Mouse (Mus musculus) G1E (cell line): ENCODE measurements around the gene Clk2. TPM values are rescaled to one million over a fixed set of nuclear protein-coding genes. Genes with fewer than 3 reads are reported as not detected.

Experiments used
- ATAC-seq: 2 replicates; pipeline ENCODE4 v1.8.0; 2016; ENCODE audit warnings: mild to moderate bottlenecking; ENCODE audit not compliant: insufficient number of reproducible peaks, poor library complexity, low FRiP score, severe bottlenecking; ENCODE audit errors: extremely low read depth
- DNase-seq: peaks from one replicate; pipeline ENCODE4 v3.0.0; 2012; ENCODE audit warnings: low spot score
- H3K27me3 ChIP-seq: 2 replicates; pipeline ENCODE4 v1.6.1; 2012; ENCODE audit warnings: mild to moderate bottlenecking, low read length, inconsistent platforms; ENCODE audit not compliant: insufficient read depth
- H3K36me3 ChIP-seq: replicated peaks from 2 replicates; pipeline ENCODE3; 2012; ENCODE audit warnings: mild to moderate bottlenecking, inconsistent platforms
- H3K4me1 ChIP-seq: 2 replicates; pipeline ENCODE4 v1.6.1; 2012; ENCODE audit warnings: low read depth, low read length, inconsistent platforms, mixed read lengths; ENCODE audit not compliant: insufficient read depth
- H3K4me3 ChIP-seq: 2 replicates; pipeline ENCODE4 v1.5.1; 2012; ENCODE audit warnings: low read depth, mild to moderate bottlenecking, inconsistent platforms, low read length, moderate library complexity, mixed read lengths
- H3K9me3 ChIP-seq: replicated peaks from 2 replicates; pipeline ENCODE4 v1.6.1; 2012; ENCODE audit warnings: inconsistent platforms
- CTCF ChIP-seq: IDR thresholded peaks from 2 replicates; pipeline ENCODE4 v1.5.1; 2012; ENCODE audit warnings: low read depth, low read length, inconsistent platforms, mixed read lengths
- GATA1 ChIP-seq: IDR thresholded peaks from 2 replicates; pipeline ENCODE4 v1.6.1; 2012; ENCODE audit warnings: borderline replicate concordance, low read length, inconsistent platforms, mixed read lengths
- GATA2 ChIP-seq: IDR thresholded peaks from 2 replicates; pipeline ENCODE4 v1.6.1; 2012; ENCODE audit warnings: low read depth, low read length, inconsistent platforms, borderline replicate concordance
- POLR2AphosphoS5 ChIP-seq: IDR thresholded peaks from 2 replicates; pipeline ENCODE4 v1.6.1; 2012; ENCODE audit warnings: low read depth, low read length, inconsistent platforms; ENCODE audit not compliant: insufficient replicate concordance
- TAL1 ChIP-seq: conservative IDR thresholded peaks from 2 replicates; pipeline ENCODE4 v1.6.1; 2012; ENCODE audit warnings: low read depth, low read length, inconsistent platforms, mixed read lengths
- polyA plus RNA-seq: library from polyadenylated mRNA; stranded (reverse); fragments of >175 nt; gene quantifications from 2 replicates; pipeline ENCODE4 v1.2.3, GENCODE M21; 2012
- total RNA-seq, 2 experiments: library from RNA; stranded (forward) in 1 of 2; stranded (reverse) in 1 of 2; fragments of 200-1000 nt in 1 of 2; fragments of >200 nt in 1 of 2; fragmentation: Nextera tagmentation in 1 of 2; gene quantifications; 2 replicates each; pipeline ENCODE4 v1.2.3; 2014 to 2017

Gene Clk2
- total and polyA plus RNA-seq, 3 experiments: 72.3 to 131 (median 78.9) TPM

DNA sequence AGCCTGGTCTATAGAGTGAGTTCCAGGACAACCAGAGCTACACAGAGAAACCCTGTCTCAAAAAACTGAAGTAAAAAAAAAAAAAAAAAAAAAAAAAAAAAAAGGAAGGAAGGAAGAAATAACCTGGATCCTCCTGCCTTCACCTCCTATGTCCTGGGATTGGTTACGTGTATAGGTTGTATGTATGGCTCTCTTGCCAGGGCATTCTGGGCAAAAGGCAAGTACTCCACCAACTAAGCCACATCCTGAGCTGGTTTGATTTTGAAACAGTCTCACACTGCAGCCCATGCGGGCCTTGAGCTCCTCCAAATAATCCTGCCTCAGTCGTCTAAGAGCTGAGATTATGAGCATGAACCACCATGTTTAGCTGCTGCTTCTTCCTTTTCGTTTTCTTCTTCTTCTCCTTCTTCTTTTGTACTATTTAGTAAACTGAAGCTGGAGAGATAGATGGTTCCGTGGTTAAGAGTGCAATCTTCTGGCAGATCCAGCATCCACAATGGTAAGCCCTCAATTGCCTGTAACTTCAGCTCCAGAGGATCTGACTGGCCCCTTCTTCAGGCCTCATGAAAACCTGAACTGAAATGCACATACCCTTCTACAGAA, 851 bp upstream of the Clk2 start:
- peak overlapping the region; percentile 89 for H3K4me3 ChIP-seq
- no peak for TF ChIP-seq GATA1
- TF ChIP-seq CTCF: no peak
- TF ChIP-seq GATA2: no peak
- no peak for TF ChIP-seq TAL1
- TF ChIP-seq POLR2AphosphoS5: no peak
- H3K27me3 ChIP-seq: peaks cover 8% of the 10 kb centered on the region; the same call in 1 of the 2 replicates
- ATAC-seq (no peak), DNase-seq (no peak)
- no peaks in the 10 kb centered on the region for H3K9me3 ChIP-seq
- H3K4me1 ChIP-seq: peaks cover 57% of the 10 kb centered on the region
- peaks cover 29% of the 10 kb centered on the region for H3K36me3 ChIP-seq

DNA sequence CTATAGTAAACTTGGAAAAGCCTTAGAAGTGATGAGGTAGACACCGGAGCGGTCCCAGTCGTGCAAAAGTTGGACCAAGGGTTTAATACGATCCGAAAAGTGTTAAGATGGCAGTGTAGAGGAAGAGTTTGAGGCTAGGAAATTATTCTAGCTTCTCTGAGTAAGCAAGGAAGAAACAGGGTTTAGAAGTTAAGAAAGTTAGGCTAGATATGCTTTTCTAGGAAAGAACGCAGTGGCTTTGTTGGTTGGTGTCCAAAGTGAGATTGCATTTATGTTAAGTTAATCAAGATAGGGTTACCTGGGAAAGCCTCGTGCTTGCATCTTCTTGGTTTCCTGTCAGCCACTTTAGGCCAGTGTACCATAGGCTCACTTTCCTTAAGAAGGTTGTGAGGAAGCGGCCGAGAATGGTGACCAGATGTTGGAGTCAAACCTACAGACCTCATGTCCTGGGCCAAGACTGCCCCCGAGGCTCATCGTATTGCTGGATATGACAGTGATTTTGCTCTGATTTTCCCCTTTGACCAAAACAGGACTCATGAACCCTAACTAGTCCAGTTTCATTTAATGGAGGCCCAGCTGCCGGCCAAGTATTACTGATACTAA, 774 bp downstream of the Clk2 start:
- no peaks in the 10 kb centered on the region for H3K27me3 ChIP-seq
- peak overlapping the region; percentile 89 for H3K4me3 ChIP-seq
- H3K36me3 ChIP-seq: peaks cover 46% of the 10 kb centered on the region
- ATAC-seq: no peak
- TF ChIP-seq TAL1 (no peak), GATA2 (no peak)
- DNase-seq: no peak
- H3K4me1 ChIP-seq: peaks cover 48% of the 10 kb centered on the region
- no peaks in the 10 kb centered on the region for H3K9me3 ChIP-seq

DNA sequence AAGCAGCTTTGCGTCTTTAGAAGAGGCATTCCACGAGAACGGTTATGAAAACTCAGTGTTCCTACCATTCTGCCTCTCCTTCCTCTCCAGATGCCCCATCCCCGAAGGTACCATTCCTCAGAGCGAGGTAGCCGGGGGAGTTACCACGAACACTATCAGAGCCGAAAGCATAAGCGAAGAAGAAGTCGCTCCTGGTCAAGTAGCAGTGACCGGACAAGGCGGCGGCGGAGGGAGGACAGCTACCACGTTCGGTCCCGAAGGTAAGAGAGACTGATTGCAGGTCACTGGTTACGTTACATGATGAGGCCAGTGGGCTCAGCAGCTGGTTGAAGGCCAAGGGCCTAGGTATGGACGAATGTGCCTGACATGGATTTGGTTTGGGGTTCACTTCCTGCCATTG, 2.4 kb downstream of the Clk2 start:
- TF ChIP-seq GATA1 (no peak), CTCF (no peak), TAL1 (no peak), GATA2 (no peak), POLR2AphosphoS5 (no peak)
- H3K9me3 ChIP-seq: no peaks in the 10 kb centered on the region
- H3K36me3 ChIP-seq: peaks cover 60% of the 10 kb centered on the region
- ATAC-seq (no peak), DNase-seq (no peak)
- H3K27me3 ChIP-seq: no peaks in the 10 kb centered on the region
- H3K4me1 ChIP-seq: peaks cover 45% of the 10 kb centered on the region
- H3K4me3 ChIP-seq: peak overlapping the region; percentile 56; the same call in 1 of the 2 replicates

DNA sequence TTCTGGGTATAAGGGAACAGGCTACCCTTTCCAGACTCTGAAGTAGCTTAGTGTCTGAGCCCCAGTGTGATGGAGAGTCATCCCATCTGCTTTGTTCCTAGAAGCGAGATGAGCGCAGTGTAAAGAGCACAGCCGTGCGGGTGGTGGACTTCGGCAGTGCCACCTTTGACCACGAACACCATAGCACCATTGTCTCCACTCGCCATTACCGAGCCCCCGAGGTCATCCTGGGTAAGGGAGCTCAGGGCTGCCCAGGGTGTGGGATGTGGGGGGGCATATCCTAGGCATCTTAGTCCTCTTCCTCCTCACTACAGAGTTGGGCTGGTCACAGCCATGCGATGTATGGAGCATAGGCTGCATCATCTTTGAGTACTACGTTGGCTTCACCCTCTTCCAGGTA, 10.2 kb downstream of the Clk2 start:
- no peaks in the 10 kb centered on the region for H3K9me3 ChIP-seq
- ATAC-seq (no peak), DNase-seq (no peak)
- H3K27me3 ChIP-seq: no peaks in the 10 kb centered on the region
- peaks cover 82% of the 10 kb centered on the region for H3K36me3 ChIP-seq
- peaks cover 35% of the 10 kb centered on the region for H3K4me1 ChIP-seq
- no peak overlapping the region for H3K4me3 ChIP-seq
- TF ChIP-seq POLR2AphosphoS5 (no peak), CTCF (no peak), TAL1 (no peak), GATA2 (no peak), GATA1 (no peak)

DNA sequence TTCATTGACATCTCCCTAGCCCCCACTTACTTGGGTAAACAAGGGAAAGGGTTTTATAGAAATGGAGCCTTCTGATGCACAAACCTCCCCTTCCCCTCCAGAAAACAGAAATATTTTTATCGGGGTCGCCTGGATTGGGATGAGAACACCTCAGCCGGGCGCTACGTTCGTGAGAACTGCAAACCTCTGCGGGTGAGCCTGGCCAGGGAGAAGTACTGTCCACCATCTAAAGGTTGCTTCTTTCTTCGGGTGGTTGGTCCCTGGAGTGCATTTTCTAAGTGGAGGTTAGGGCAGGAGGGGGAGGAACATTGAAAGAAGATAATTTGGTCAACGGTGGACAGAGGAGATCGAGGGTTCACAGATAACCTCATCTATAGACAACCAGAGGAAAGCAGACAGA, 10.9 kb downstream of the Clk2 start:
- ATAC-seq (no peak), DNase-seq (no peak)
- peaks cover 38% of the 10 kb centered on the region for H3K4me1 ChIP-seq
- H3K27me3 ChIP-seq: no peaks in the 10 kb centered on the region
- H3K4me3 ChIP-seq: no peak overlapping the region
- peaks cover 82% of the 10 kb centered on the region for H3K36me3 ChIP-seq
- H3K9me3 ChIP-seq: no peaks in the 10 kb centered on the region
- TF ChIP-seq GATA2 (no peak), TAL1 (no peak), GATA1 (no peak), POLR2AphosphoS5 (no peak), CTCF (no peak)

DNA sequence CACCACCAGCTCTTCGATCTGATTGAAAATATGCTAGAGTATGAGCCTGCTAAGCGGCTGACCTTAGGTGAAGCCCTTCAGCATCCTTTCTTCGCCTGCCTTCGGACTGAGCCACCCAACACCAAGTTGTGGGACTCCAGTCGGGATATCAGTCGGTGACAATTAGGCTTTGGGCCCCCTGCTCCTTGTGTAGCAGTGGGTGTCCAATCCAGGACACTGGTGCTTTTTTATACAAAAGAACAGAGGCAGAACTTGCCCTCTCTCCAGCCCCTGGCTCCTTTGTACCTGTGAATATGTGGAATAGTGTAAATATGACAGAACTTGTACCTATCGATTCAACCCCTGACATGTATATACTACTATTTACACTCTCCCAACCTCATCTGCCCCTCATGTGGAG, 11.8 kb downstream of the Clk2 start:
- Histone ChIP-seq H3K4me3 (no peak overlapping the region), H3K27me3 (no peaks in the 10 kb centered on the region), H3K9me3 (no peaks in the 10 kb centered on the region), H3K4me1 (peaks cover 42% of the 10 kb centered on the region), H3K36me3 (peaks cover 83% of the 10 kb centered on the region)
- TF ChIP-seq GATA1: no peak
- TF ChIP-seq GATA2: no peak
- no peak for TF ChIP-seq POLR2AphosphoS5
- no peak for TF ChIP-seq TAL1
- TF ChIP-seq CTCF: no peak
- ATAC-seq (no peak), DNase-seq (no peak)
